Mouse (Mus musculus) embryonic fibroblast, embryonic 13.5 days (primary cell): ENCODE data around the gene Upf1.

Source experiments
- CTCF ChIP-seq: IDR thresholded peaks from 2 replicates; pipeline ENCODE4 v1.5.1; 2011; ENCODE audit warnings: mild to moderate bottlenecking, control low read depth, low read length, moderate library complexity, borderline replicate concordance; ENCODE audit not compliant: insufficient read depth
- POLR2A ChIP-seq: IDR thresholded peaks from 2 replicates; pipeline ENCODE4 v1.6.1; 2011; ENCODE audit warnings: low read depth, mild to moderate bottlenecking, control low read depth, low read length, moderate library complexity

- TF ChIP-seq CTCF: no peak
- no peak for TF ChIP-seq POLR2A
These were observed 8.5 kb upstream of the Upf1 start for GRCm38 (mm10) chr8:70361484-70362032.
